Comparison of ENCODE assay signal across 17 mouse cellular contexts in the genomic region with DNA sequence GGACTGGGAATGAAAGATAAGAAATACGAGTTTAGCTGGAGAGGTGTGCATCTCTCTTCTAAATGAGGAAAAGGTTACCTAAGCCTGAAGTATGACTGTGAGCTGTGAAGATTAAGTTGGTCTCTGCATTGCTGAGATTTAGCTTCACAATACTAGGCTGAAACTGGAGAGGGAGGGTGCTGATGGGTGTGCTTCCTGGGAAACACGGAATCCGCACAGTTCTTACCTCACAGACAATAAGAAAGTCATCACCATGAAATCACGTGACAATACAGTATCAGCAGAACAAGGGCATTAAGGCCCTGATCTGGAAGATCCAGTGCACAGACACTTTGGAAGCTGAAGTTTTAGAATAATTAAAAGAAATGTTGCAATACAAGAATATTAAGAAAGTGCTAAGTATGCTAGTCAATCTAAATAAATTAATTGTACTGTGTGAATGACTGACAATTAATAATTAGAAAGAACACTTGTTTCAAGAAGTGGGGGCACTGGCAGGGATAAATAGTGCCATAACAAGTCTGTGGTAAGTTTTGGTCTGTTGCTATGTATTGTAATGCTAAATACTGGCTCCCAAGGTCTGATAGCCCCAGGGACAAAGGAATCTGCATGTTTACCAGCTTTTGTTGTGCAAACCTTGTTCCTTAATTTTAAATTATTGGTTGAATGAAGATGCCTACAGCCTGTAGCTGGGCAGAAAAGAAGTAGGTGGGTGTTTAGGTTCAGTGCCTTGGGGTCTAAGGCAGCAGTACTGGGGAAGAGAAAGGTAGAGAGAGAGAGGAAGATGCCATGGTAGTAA.
"Had no signal": no experiment of that assay in that cellular context is flagged by ENCODE, and none has a peak within 500 bp of the region (broad histone marks: within the 10 kb centered on the region; RNA-seq: fewer than 3 reads in every experiment).

No protein-coding gene starts in this region.

- H3K4me3 ChIP-seq: intestine, embryonic 15.5 days; layer of hippocampus, adult 2 months; limb, embryonic 10.5 days; limb, embryonic 13.5 days; liver, embryonic 12.5 days; liver, embryonic 15.5 days; lung, embryonic 15.5 days had no signal

- H3K27ac ChIP-seq: intestine, embryonic 15.5 days; layer of hippocampus, adult 2 months; limb, embryonic 10.5 days; limb, embryonic 13.5 days; liver, embryonic 12.5 days; liver, embryonic 15.5 days; lung, embryonic 15.5 days; macrophage had no signal

- H3K27me3 ChIP-seq: intestine, embryonic 15.5 days; limb, embryonic 13.5 days; liver, embryonic 12.5 days; liver, embryonic 15.5 days; lung, embryonic 15.5 days had no signal

- DNase-seq: kidney, adult 18-20 months; kidney, adult 9 months; kidney, postnatal 14 days; layer of hippocampus, adult 9-11 months; liver; lung, adult 18-20 months; lung, postnatal 10 days; thymus, adult 18-20 months; thymus, postnatal 36 days had no signal

- H3K4me2 ChIP-seq: intestine, embryonic 15.5 days; limb, embryonic 13.5 days; liver, embryonic 12.5 days; liver, embryonic 15.5 days; lung, embryonic 15.5 days had no signal

- H3K36me3 ChIP-seq: intestine, embryonic 15.5 days; limb, embryonic 10.5 days; limb, embryonic 13.5 days; liver, embryonic 12.5 days; liver, embryonic 15.5 days; lung, embryonic 15.5 days had no signal

- ATAC-seq: intestine, embryonic 15.5 days; liver, embryonic 12.5 days had no signal

- H3K9ac ChIP-seq: intestine, embryonic 15.5 days; limb, embryonic 13.5 days; liver, embryonic 12.5 days; liver, embryonic 15.5 days; lung, embryonic 15.5 days had no signal

- H3K9me3 ChIP-seq: intestine, embryonic 15.5 days; limb, embryonic 10.5 days; limb, embryonic 13.5 days; liver, embryonic 12.5 days; liver, embryonic 15.5 days; lung, embryonic 15.5 days had no signal

- H3K4me1 ChIP-seq: intestine, embryonic 15.5 days; limb, embryonic 10.5 days; limb, embryonic 13.5 days; liver, embryonic 12.5 days; liver, embryonic 15.5 days; lung, embryonic 15.5 days had no signal
